Mouse (Mus musculus): ENCODE measurements around the gene Fam228b. TPM values are rescaled to one million over a fixed set of nuclear protein-coding genes. Genes with fewer than 3 reads are reported as not detected.
"Not testable (repeated sequence)": the region's sequence is repeated elsewhere in the genome, so short reads cannot be mapped to it uniquely, and the experiment has no call there.

Gene Fam228b
- total RNA-seq, 2 experiments from 2014 or later: 6.0 to 32.2 TPM

- ATAC-seq (replicated peaks; ENCODE audit: low FRiP score, low TSS enrichment, poor library complexity, severe bottlenecking): not testable (repeated sequence)
Observed at GRCm38 (mm10) chr12:4705626-4706025, 63.4 kb downstream of the Fam228b start.

DNA sequence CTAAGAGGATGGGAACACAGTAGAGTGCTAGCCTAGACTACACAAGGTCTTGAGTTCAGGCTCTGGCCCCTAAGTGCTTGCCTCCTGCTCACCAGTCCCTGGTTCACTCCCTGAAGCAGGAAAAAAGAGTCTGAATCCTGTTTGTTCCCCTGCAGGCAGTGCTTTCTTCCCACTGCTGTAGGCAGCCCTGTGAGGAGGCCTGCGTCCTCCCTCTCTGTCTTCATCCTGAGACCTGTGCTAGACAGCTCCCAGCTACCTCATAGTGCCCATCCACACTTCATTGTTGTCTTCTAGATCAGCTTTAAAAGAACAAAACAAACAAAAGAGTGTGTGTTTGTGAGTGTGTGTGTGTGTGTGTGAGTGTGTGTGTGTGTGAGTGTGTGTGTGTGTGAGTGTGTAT lies 74.5 kb downstream of the Fam228b start:
- ATAC-seq (replicated peaks; ENCODE audit: low FRiP score, low TSS enrichment, poor library complexity, severe bottlenecking): no peak

DNA sequence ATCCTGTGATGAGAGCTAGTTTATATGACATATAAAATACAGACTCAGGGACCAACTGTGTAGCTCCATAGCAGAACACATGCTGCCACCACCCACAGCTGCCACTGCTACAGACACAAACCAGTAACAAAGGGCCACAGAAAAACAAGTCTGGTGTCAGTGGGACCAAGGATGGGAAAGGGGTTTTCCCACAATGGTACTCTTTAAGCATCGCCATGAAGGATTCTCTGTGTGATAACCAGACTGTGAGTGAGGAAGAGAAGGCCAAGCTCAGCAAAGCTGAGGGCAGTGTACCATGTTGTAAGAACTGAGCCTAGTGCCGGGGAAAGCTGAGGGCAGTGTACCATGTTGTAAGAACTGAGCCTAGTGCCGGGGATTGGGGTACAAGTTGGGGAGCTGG lies 77.9 kb downstream of the Fam228b start:
- ATAC-seq (replicated peaks; ENCODE audit: low FRiP score, low TSS enrichment, poor library complexity, severe bottlenecking): no peak

Other genes starting within 250 kb of the Fam228b start
- 65.8 and 82.0 TPM in 2 replicates for gene Itsn2, start 176.6 kb downstream of the Fam228b start, total RNA-seq (2014; fragmentation: Nextera tagmentation)
- 114 and 144 TPM in 2 replicates for gene Itsn2, start 176.6 kb downstream of the Fam228b start, total RNA-seq (2017)
- not detected in 2 replicates for gene Gm3625, start 176.3 kb downstream of the Fam228b start, total RNA-seq (2014; fragmentation: Nextera tagmentation)
- not detected in 2 replicates for gene Gm3625, start 176.3 kb downstream of the Fam228b start, total RNA-seq (2017)
- 0.62 and 1.5 TPM in 2 replicates for gene Fam228a, start 30.8 kb downstream of the Fam228b start, total RNA-seq (2014; fragmentation: Nextera tagmentation)
- gene Fam228a, start 30.8 kb downstream of the Fam228b start, total RNA-seq (2017): 0.23 and 0.57 TPM in 2 replicates
- gene Pfn4, start 245 bp downstream of the Fam228b start, total RNA-seq (2014; fragmentation: Nextera tagmentation): 4.6 and 4.9 TPM in 2 replicates
- 3.5 and 9.0 TPM in 2 replicates for gene Pfn4, start 245 bp downstream of the Fam228b start, total RNA-seq (2017)
- gene Sf3b6, start 48.3 kb upstream of the Fam228b start, total RNA-seq (2014; fragmentation: Nextera tagmentation): 172 and 266 TPM in 2 replicates
- gene Sf3b6, start 48.3 kb upstream of the Fam228b start, total RNA-seq (2017): 189 and 198 TPM in 2 replicates
- gene Fkbp1b, start 72.3 kb upstream of the Fam228b start, total RNA-seq (2014; fragmentation: Nextera tagmentation): not detected in 2 replicates
- gene Fkbp1b, start 72.3 kb upstream of the Fam228b start, total RNA-seq (2017): 1.6 and 12.2 TPM in 2 replicates
- 20.3 and 27.5 TPM in 2 replicates for gene Wdcp, start 74.0 kb upstream of the Fam228b start, total RNA-seq (2014; fragmentation: Nextera tagmentation)
- 5.0 and 9.5 TPM in 2 replicates for gene Wdcp, start 74.0 kb upstream of the Fam228b start, total RNA-seq (2017)
- 225 and 274 TPM in 2 replicates for gene Mfsd2b, start 105.1 kb upstream of the Fam228b start, total RNA-seq (2014; fragmentation: Nextera tagmentation)
- gene Mfsd2b, start 105.1 kb upstream of the Fam228b start, total RNA-seq (2017): 116 and 136 TPM in 2 replicates
- gene Ubxn2a, start 138.4 kb upstream of the Fam228b start, total RNA-seq (2014; fragmentation: Nextera tagmentation): 40.6 and 44.6 TPM in 2 replicates
- 98.2 and 111 TPM in 2 replicates for gene Ubxn2a, start 138.4 kb upstream of the Fam228b start, total RNA-seq (2017)
- gene Atad2b, start 148.1 kb upstream of the Fam228b start, total RNA-seq (2014; fragmentation: Nextera tagmentation): 41.5 and 60.2 TPM in 2 replicates
- 38.0 and 49.1 TPM in 2 replicates for gene Atad2b, start 148.1 kb upstream of the Fam228b start, total RNA-seq (2017)